Mouse (Mus musculus): ENCODE results near the gene Rpn1.

Gene Rpn1

DNA sequence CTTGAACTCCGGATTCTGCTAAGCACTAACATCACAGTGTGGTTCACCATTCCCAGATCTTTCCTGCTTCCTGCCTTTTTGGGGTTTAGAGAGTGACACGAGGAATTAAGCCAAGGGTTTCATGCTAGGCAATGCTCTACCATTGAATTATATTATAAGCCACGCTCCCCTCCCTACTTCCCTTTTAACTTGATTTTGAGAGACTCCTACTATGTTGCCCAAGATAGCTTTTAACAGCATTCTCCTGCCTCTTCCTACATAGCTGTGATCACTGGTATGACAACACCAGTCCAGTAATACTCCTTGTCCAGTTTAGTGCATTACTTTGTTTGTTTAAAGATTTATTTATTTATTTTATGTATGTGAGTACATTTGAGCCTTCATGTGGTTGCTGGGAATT is 16.6 kb upstream of the Rpn1 start:
- DNase-seq, result no peak

- DNase-seq, result no peak
These were observed 15.5 kb upstream of the Rpn1 start for GRCm38 (mm10) chr6:88068739-88069138.

DNA sequence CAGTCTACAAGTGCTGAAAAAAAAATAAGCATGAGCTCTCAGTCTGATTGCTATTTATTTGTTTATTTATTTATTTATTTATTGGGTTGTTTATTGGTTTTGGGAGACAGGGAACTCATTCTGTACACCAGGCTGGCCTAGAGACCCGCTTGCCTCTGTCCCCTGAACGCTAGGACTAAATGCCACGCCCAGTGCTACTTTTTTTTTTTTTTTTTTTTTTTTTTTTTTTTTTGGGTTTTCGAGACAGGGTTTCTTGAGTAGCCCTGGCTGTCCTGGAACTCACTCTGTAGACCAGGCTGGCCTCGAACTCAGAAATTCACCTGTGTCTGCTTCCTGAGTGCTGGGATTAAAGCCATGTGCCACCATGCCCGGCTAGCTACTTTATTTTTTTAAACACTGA is 13.8 kb upstream of the Rpn1 start:
- no peak for DNase-seq

DNA sequence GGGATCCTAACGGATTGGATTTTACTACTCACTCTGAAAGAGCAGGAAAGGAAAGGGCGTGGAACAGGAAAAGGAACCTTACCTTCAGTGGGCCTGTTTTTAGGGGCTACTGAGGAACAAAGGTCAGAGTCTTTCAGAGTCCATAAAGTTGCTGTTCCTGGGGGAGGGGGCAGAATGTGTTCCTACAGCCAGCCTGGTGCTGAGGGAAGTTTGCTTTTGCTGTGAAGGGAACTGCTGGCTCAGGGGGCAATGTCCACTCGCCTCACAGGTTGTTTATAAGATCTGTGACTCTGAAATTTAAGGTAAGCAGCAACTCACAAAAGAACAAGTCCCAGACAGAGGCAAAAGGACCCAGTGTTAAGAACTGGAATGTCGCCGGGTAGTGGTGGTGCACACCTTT is 13.1 kb upstream of the Rpn1 start:
- DNase-seq, result no peak

GRCm38 (mm10) chr6:88074752-88075554 is 9.3 kb upstream of the Rpn1 start:
- peak; percentile 89 for DNase-seq

DNA sequence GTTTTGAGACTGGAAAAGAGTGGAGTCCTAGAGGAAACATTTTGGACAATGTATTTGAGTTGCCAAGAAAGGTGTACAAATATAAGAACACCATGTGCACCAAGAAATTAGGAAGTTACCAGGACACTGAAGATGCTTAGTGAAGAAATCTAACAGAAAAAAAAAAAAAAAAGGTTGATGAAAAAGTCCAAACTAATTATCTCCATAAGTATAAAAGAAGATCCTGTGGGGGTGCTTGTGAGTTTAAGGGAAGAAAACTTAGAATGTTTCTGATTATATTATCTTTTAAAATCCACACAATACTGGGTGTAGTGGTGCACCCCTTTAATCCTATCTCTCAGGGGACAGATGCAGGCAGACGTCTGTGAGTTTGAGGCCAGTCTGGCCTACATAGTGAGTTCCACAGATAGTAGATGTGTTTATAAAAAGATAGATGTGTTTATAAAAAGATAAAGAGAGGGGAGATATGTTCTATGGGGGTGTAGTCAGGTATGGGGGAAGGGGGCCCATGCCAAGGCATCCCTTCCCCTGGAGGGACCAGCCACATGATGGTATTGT is 8.2 kb upstream of the Rpn1 start:
- DNase-seq, result no peak

DNA sequence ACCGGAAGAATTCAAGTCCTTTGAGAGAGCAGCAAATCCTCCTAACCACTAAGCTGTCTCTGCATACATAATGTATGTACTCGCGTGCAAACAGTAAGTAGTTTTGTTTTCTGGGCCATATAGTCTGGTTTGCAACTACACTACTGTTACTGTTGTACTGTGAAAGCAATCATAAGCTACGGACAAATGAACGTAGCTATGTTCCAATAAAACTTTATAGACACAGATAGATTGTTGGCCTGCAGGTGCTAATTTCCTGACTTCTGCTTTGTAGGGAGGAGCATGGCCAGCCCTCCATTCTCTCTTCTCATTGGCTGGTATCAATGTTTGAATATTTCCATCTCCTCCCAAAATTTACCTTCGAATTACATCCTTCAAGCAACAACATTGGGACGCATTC is 1.2 kb upstream of the Rpn1 start:
- DNase-seq, result no peak

GRCm38 (mm10) chr6:88083672-88084071 is 610 bp upstream of the Rpn1 start:
- no peak for DNase-seq

- DNase-seq, result no peak
These were observed 4.7 kb downstream of the Rpn1 start for GRCm38 (mm10) chr6:88088971-88089370.

GRCm38 (mm10) chr6:88095377-88095776 is 11.1 kb downstream of the Rpn1 start:
- no peak for DNase-seq

DNA sequence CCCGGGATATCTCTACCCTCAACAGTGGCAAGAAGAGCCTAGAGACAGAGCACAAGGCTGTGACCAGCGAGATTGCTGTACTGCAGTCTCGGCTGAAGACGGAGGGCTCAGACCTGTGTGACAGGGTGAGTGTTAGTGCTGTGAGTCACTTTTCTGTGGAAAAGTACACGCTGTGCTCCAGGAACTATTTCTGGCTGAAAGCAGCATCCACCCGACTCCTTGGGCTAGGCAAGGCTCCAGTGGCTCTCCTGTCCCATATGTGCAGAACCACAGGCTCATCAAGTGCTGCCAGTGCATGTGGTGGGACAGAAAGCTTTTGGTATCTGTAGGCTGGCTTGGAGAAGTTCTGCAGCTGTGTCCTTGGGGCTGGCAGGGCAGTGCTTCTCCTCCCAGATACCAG is 17.8 kb downstream of the Rpn1 start:
- no peak for DNase-seq

- DNase-seq, result peak; percentile 95
These were observed 21.7 kb downstream of the Rpn1 start for GRCm38 (mm10) chr6:88105783-88106611.

DNA sequence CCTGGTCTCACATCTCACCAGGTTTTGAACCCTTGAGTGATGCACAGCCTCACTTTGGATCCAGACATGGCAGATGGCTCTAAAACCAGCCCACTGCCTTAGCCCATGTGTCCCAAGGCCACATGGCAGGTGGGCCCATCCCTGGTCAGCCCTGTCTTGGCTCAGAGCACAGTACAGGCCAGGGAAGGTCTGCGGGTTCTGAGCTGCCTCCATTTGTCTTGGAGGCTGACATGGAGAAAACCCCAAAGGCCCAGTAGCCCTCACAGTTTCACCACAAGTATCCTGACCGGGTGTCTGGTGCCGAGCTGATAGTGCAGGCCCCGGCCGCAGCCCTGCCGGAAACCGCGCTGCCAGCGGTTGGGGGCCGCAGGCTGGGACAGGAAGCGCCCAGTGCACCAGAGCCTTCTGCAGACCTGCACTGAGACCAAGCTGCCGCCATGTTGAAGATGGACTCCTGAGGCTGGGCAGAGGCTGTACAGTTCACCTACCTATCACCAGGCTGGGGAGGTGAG is 22.4 kb downstream of the Rpn1 start:
- no peak for DNase-seq

DNA sequence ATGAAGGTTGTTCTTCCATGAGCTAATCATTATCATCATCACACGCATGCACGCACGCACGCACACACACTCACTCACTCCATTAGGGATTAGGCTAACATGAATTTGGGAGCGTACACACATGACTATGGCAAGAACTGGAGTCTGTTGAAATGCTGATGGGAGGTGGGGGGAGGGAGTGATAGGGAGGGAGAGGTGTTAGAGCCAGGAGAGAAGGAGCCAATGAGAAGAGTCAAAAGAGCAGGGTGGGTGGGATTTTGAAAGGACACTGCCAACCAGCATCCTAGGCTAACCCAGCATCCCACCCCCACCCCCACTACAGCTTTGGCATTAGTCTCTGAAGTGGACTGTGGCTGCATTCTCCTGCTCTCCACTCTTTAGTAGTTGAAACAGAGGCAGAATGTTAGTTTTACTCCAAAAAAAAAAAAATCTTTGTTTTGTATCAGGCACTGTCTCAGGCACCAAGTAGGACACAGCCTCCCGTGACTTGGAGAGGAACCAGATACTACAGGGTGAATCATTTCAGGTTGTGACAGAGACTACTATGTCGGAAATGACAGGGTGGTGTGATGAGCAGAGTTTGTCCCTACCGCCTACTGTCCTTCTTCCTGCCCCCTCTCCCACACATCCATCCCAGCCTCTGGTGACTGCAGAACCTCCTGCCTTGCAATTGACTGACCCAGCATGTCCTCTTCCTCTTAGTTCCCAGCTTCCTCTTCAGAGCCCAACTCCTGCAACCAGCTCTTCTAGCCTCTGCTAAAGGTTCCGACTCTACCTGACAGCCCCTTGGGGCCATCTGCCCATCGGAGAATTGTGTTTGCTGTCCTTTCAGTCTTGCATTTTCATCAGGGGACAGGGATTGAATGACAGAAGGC is 23.6 kb downstream of the Rpn1 start:
- no peak for DNase-seq

GRCm38 (mm10) chr6:88113139-88113538 is 28.9 kb downstream of the Rpn1 start:
- DNase-seq, result peak; percentile 56

DNA sequence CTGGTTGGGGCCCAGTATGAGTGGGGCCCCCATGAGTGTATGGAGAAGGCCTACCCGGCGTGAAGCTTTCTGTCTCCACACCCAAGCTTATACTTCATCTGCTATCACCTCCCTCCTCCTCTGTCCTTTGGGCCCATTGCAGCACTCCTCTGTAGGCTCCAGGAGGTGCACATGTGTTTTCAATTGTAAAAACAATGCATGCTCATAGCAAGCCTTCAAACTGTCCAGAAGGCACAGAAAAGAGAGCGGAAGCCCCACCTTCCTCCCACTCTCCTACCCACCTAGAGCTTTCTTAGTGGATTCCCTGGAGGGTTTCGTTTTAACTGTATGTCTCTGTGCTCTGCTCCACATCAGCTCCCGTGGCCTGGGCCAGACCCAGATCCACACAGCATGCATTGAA is 30.1 kb downstream of the Rpn1 start:
- DNase-seq, result no peak

- DNase-seq, result peak; percentile 77
These were observed 32.3 kb downstream of the Rpn1 start for GRCm38 (mm10) chr6:88116347-88117183.

- DNase-seq, result no peak
These were observed 32.9 kb downstream of the Rpn1 start for GRCm38 (mm10) chr6:88117184-88117575.

- DNase-seq, result no peak
These were observed 35.0 kb downstream of the Rpn1 start for GRCm38 (mm10) chr6:88119309-88119708.

GRCm38 (mm10) chr6:88120813-88121212 is 36.5 kb downstream of the Rpn1 start:
- DNase-seq, result no peak

GRCm38 (mm10) chr6:88121781-88122180 is 37.5 kb downstream of the Rpn1 start:
- no peak for DNase-seq
